Mouse (Mus musculus) skeletal muscle tissue, postnatal 0 days (tissue): Measurements from ENCODE around the gene Rwdd1. TPM values are rescaled to one million over a fixed set of nuclear protein-coding genes. Genes with fewer than 3 reads are reported as not detected.

ENCODE experiments used
- polyA plus RNA-seq: library from polyadenylated mRNA; unstranded; fragments of >200 nt; fragmentation: Nextera tagmentation; extraction: Ambion mirVana; gene quantifications from 2 replicates; pipeline ENCODE4 v1.2.1, GENCODE M21; 2015

Gene Rwdd1
- 114 and 119 TPM in 2 replicates for polyA plus RNA-seq

GRCm38 (mm10) chr10:34019302-34020075 is at the start of gene Rwdd1:
Rwdd1 (minus strand) TSS chr10:34019624.

DNA sequence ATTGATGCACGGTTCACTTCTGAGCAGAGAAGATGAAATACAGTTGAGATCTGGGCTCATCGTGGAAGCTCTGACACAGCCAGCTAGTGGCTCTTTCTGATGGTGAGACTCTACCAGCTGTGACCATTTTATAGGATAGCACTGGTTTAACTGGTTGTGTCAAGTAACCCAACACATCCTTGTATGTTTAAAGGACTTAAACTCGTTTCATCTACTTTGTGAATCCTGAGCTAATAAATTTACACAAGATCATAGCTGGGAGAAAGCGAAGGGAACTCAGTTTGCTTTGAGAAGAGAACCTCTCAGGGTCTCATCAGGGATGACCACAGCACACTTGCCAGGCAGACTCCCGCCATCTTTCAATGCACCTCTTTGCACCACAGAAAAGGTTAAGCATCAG is 24.8 kb upstream of the Rwdd1 start, which contains the start of gene Calhm4:
Gene Calhm4, minus strand, starts transcription at position 101 of the 400 bp plus-strand sequence.

GRCm38 (mm10) chr10:34037401-34037800 is 18.0 kb upstream of the Rwdd1 start, which contains the start of gene Trappc3l:
Trappc3l (plus strand) TSS chr10:34037597.

DNA sequence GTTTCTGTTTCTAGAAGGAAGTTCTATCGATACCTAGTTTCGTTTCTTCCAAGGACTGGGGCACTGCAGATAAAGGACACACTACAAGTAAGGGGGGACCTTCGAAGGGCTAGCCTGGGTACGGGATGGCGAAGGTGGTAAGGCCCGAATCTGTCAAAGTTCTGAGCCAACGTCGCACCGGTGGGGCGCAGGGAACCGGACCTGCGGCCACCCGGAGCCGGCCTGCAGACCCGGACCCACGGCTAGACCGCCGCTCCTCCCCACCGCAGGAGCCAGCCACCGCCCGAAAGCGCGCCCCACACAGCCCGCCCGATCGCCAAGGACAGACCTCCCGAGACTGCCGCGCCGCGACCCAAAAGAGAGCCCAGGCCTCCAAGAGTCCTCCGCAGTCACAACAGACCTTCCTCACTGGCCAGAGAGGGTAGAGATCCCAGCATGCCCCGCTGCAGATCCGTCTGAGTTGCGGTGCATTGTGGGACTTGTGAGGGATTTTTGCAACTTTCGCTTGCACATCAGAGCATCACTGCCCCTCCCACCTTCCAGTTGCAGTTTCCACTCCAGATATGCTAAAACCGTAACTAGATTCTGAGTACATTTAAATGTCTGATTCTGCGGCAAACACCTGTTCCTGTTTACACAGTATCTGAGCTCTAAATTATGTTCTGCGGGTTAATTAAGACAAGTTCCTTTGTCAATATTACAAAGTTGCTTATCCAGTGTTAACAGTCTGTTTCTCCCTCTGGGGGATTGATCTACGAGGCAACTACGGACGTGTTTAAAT is 68.4 kb downstream of the Rwdd1 start, which contains the start of gene Zup1:
Gene Zup1, minus strand, starts transcription at position 467 of the 781 bp plus-strand sequence.

Other genes starting within 250 kb of the Rwdd1 start
- not detected in 2 replicates for gene Sult3a2, start 232.9 kb downstream of the Rwdd1 start, polyA plus RNA-seq
- not detected in 2 replicates for gene Sult3a1, start 161.9 kb downstream of the Rwdd1 start, polyA plus RNA-seq
- not detected in 2 replicates for gene Rsph4a, start 114.5 kb downstream of the Rwdd1 start, polyA plus RNA-seq
- gene Zup1, start 68.4 kb downstream of the Rwdd1 start, polyA plus RNA-seq: 7.9 and 9.1 TPM in 2 replicates
- gene Trappc3l, start 18.0 kb upstream of the Rwdd1 start, polyA plus RNA-seq: not detected in 2 replicates
- gene Calhm4, start 24.7 kb upstream of the Rwdd1 start, polyA plus RNA-seq: not detected in 2 replicates
- 0.59 and 0.82 TPM in 2 replicates for gene Calhm5, start 76.9 kb upstream of the Rwdd1 start, polyA plus RNA-seq
- 0.58 and 0.63 TPM in 2 replicates for gene Calhm6, start 108.4 kb upstream of the Rwdd1 start, polyA plus RNA-seq
- gene Dse, start 188.1 kb upstream of the Rwdd1 start, polyA plus RNA-seq: 14.4 and 16.5 TPM in 2 replicates